Comparison of ENCODE assay signal across 37 mouse cellular contexts in genomic region chr3:96849168-96849727, GRCm38 (mm10). TPM values are rescaled to one million over a fixed set of nuclear protein-coding genes. Genes with fewer than 3 reads are reported as not detected.
DNase-seq lines count a peak whose midpoint lies in the region; ATAC-seq and TF ChIP-seq lines count a peak whose summit lies in the region.
"Had no signal": no experiment of that assay in that cellular context is flagged by ENCODE, and none has a peak within 500 bp of the region (broad histone marks: within the 10 kb centered on the region; RNA-seq: fewer than 3 reads in every experiment).

No protein-coding gene starts in this region.

- H3K4me3 ChIP-seq in kidney, adult 2 months (ENCODE audit: insufficient read depth, low read depth, low read length) = no peak overlapping the region
- no peak overlapping the region for H3K4me3 ChIP-seq in lung, postnatal 0 days (ENCODE audit: low read depth, low read length)
- H3K4me3 ChIP-seq in intestine, embryonic 16.5 days (ENCODE audit: low read length) = no peak overlapping the region
- H3K4me3 ChIP-seq: embryonic facial prominence, embryonic 15.5 days; forebrain, embryonic 15.5 days; hindbrain, embryonic 10.5 days; hindbrain, embryonic 15.5 days; layer of hippocampus, adult 2 months; left cerebral cortex, adult 2 months; limb, embryonic 12.5 days; stomach, embryonic 15.5 days had no signal

- 52% methylated on average over 2 of the region's 2 CpGs for WGBS in kidney, adult 2 months
- WGBS in lung, postnatal 0 days = 68% methylated on average over 2 of the region's 2 CpGs
- WGBS in intestine, embryonic 16.5 days = 76% methylated on average over 2 of the region's 2 CpGs

- peak; percentile 71 for ATAC-seq in lung, postnatal 0 days
- peak; percentile 49 for ATAC-seq in intestine, embryonic 16.5 days
- no peak for ATAC-seq in erythroid progenitor cell, adult 5-6 weeks (replicated peaks; ENCODE audit: low FRiP score, poor library complexity, severe bottlenecking)
- ATAC-seq: CD4-positive, CD25-positive, alpha-beta regulatory T cell, adult 4 months; forebrain, embryonic 15.5 days had no signal

- no peak for TF ChIP-seq EP300 in lung, postnatal 0 days (IDR thresholded peaks at IDR 0.05)

- H3K4me1 ChIP-seq in kidney, adult 2 months (ENCODE audit: control insufficient read depth, insufficient read depth, low read length) = peaks cover 8% of the 10 kb centered on the region; the same call in 1 of the 2 replicates
- H3K4me1 ChIP-seq in lung, postnatal 0 days (ENCODE audit: insufficient read depth, low read depth, low read length) = no peaks in the 10 kb centered on the region
- H3K4me1 ChIP-seq in intestine, embryonic 16.5 days (ENCODE audit: control insufficient read depth, insufficient read depth, low read length) = peaks cover 6% of the 10 kb centered on the region
- H3K4me1 ChIP-seq: embryonic facial prominence, embryonic 15.5 days; forebrain, embryonic 15.5 days; hindbrain, embryonic 15.5 days; stomach, embryonic 15.5 days had no signal

- no peak for TF ChIP-seq CTCF in kidney, adult 2 months (conservative IDR thresholded peaks at IDR 0.05; ENCODE audit: insufficient read depth, insufficient read length, low read depth, low read length)
- TF ChIP-seq CTCF in lung, postnatal 0 days (IDR thresholded peaks at IDR 0.05) = no peak

- no peak overlapping the region for H3K27ac ChIP-seq in kidney, adult 2 months (ENCODE audit: insufficient read depth, low read depth, low read length)
- H3K27ac ChIP-seq in lung, postnatal 0 days (ENCODE audit: low read length) = no peak overlapping the region
- no peak overlapping the region for H3K27ac ChIP-seq in intestine, embryonic 16.5 days (ENCODE audit: low read length)
- H3K27ac ChIP-seq: embryonic facial prominence, embryonic 15.5 days; forebrain, embryonic 15.5 days; hindbrain, embryonic 10.5 days; hindbrain, embryonic 15.5 days; layer of hippocampus, adult 2 months; left cerebral cortex, adult 2 months; limb, embryonic 12.5 days; liver, embryonic 14.5 days; macrophage; stomach, embryonic 15.5 days had no signal

- H3K4me2 ChIP-seq in lung, postnatal 0 days (replicated peaks; ENCODE audit: low read depth, low read length) = no peak overlapping the region
- H3K4me2 ChIP-seq in intestine, embryonic 16.5 days (ENCODE audit: low read depth, low read length) = no peak overlapping the region
- H3K4me2 ChIP-seq: embryonic facial prominence, embryonic 15.5 days; forebrain, embryonic 15.5 days; hindbrain, embryonic 15.5 days; limb, embryonic 12.5 days; stomach, embryonic 15.5 days had no signal

- DNase-seq in kidney, adult 18-20 months = peak; percentile 5
- no peak for DNase-seq in kidney, adult 2 months
- DNase-seq in lung, postnatal 0 days (ENCODE audit: low spot score) = peak; percentile 44
- no peak for DNase-seq in lung, adult 18-20 months
- DNase-seq in brain, adult 2 months (ENCODE audit: low read depth, low spot score) = peak; percentile 36
- DNase-seq: adrenal gland, adult 2 months; adrenal gland, postnatal 36 days; cerebellum, adult 2 months; cerebellum, postnatal 14 days; heart, postnatal 14 days; lung, postnatal 10 days; midbrain, embryonic 14.5 days; right cerebral cortex, postnatal 25 days; thymus, adult 18-20 months; thymus, postnatal 25 days had no signal

- TF ChIP-seq POLR2A in kidney, adult 2 months (IDR thresholded peaks at IDR 0.05; ENCODE audit: low read depth, low read length) = no peak

- no peaks in the 10 kb centered on the region for H3K9me3 ChIP-seq in lung, postnatal 0 days (ENCODE audit: low read length)
- no peaks in the 10 kb centered on the region for H3K9me3 ChIP-seq in intestine, embryonic 16.5 days (ENCODE audit: control insufficient read depth, low read length)
- H3K9me3 ChIP-seq: embryonic facial prominence, embryonic 15.5 days; forebrain, embryonic 15.5 days; hindbrain, embryonic 10.5 days; hindbrain, embryonic 15.5 days; limb, embryonic 12.5 days; stomach, embryonic 15.5 days had no signal

- H3K36me3 ChIP-seq in kidney, adult 2 months (ENCODE audit: control insufficient read depth, insufficient read depth, low read length) = peaks cover 5% of the 10 kb centered on the region
- H3K36me3 ChIP-seq in lung, postnatal 0 days (ENCODE audit: insufficient read depth, low read length) = no peaks in the 10 kb centered on the region
- H3K36me3 ChIP-seq in intestine, embryonic 16.5 days (ENCODE audit: control insufficient read depth, insufficient read depth, low read length) = no peaks in the 10 kb centered on the region
- H3K36me3 ChIP-seq: embryonic facial prominence, embryonic 15.5 days; forebrain, embryonic 15.5 days; hindbrain, embryonic 10.5 days; hindbrain, embryonic 15.5 days; limb, embryonic 12.5 days; stomach, embryonic 15.5 days had no signal

- no peaks in the 10 kb centered on the region for H3K27me3 ChIP-seq in kidney, adult 2 months (replicated peaks; ENCODE audit: control insufficient read depth, insufficient read depth, low read length)
- no peaks in the 10 kb centered on the region for H3K27me3 ChIP-seq in lung, postnatal 0 days (replicated peaks; ENCODE audit: insufficient read depth, low read length)
- no peaks in the 10 kb centered on the region for H3K27me3 ChIP-seq in intestine, embryonic 16.5 days (replicated peaks; ENCODE audit: control insufficient read depth, insufficient read depth, low read length)
- H3K27me3 ChIP-seq: embryonic facial prominence, embryonic 15.5 days; forebrain, embryonic 15.5 days; hindbrain, embryonic 15.5 days; limb, embryonic 12.5 days; stomach, embryonic 15.5 days had no signal

- H3K9ac ChIP-seq in lung, postnatal 0 days (replicated peaks; ENCODE audit: low read depth) = no peak overlapping the region
- H3K9ac ChIP-seq in intestine, embryonic 16.5 days (ENCODE audit: low read depth, low read length) = no peak overlapping the region
- H3K9ac ChIP-seq: embryonic facial prominence, embryonic 15.5 days; forebrain, embryonic 15.5 days; hindbrain, embryonic 15.5 days; limb, embryonic 12.5 days; liver, embryonic 14.5 days; stomach, embryonic 15.5 days had no signal

RNA-seq across cellular contexts. Expression of gene Cd160, which starts 20.1 kb away (rescaled TPM):
- polyA plus RNA-seq in kidney, adult 2 months (2012; rRNA removed) = 0.08 and 0.33 TPM in 2 replicates
- 0.39 and 0.42 TPM in 2 replicates for polyA plus RNA-seq in lung, postnatal 0 days (2015; fragmentation: Nextera tagmentation; extraction: Ambion mirVana)
- polyA plus RNA-seq in intestine, embryonic 16.5 days (2015; fragmentation: Nextera tagmentation; extraction: Ambion mirVana) = 1.4 and 1.6 TPM in 2 replicates
- total RNA-seq in erythroid progenitor cell, adult 5-6 weeks (2015; ENCODE audit: low replicate concordance) = 1.8 TPM in 1 of 2 replicates, not detected in the other
- total RNA-seq in erythroid progenitor cell, adult 5-6 weeks (2017; ENCODE audit: low replicate concordance) = 0.26 TPM in 1 of 2 replicates, not detected in the other
- total RNA-seq: adrenal gland, adult 2 months; gastrocnemius, adult 8-10 months; gastrocnemius, postnatal 4 days; heart, adult 8-10 months; heart, postnatal 14 days; layer of hippocampus, adult 2 months; layer of hippocampus, postnatal 14 days; left cerebral cortex, adult 2 months; left cerebral cortex, postnatal 25 days had no signal
- polyA plus RNA-seq: cerebellum, adult 2 months; cortical plate, adult 2 months; heart, embryonic 14.5 days had no signal

RNA-seq across cellular contexts. Expression of gene Pdzk1, which starts 20.2 kb away (rescaled TPM):
- polyA plus RNA-seq in kidney, adult 2 months (2012; rRNA removed) = 343 and 414 TPM in 2 replicates
- 0.06 and 0.17 TPM in 2 replicates for polyA plus RNA-seq in lung, postnatal 0 days (2015; fragmentation: Nextera tagmentation; extraction: Ambion mirVana)
- 45.2 and 67.0 TPM in 2 replicates for polyA plus RNA-seq in intestine, embryonic 16.5 days (2015; fragmentation: Nextera tagmentation; extraction: Ambion mirVana)
- 1.8 and 4.6 TPM in 2 replicates for total RNA-seq in erythroid progenitor cell, adult 5-6 weeks (2015; ENCODE audit: low replicate concordance)
- total RNA-seq in erythroid progenitor cell, adult 5-6 weeks (2017; ENCODE audit: low replicate concordance) = 2.4 and 6.9 TPM in 2 replicates
- total RNA-seq: adrenal gland, postnatal 36 days; gastrocnemius, adult 8-10 months; heart, adult 8-10 months; megakaryocyte-erythroid progenitor cell, adult 5-6 weeks had no signal
- polyA plus RNA-seq: adrenal gland, adult 2 months; embryonic facial prominence, embryonic 15.5 days; heart, embryonic 14.5 days; limb, embryonic 12.5 days; macrophage had no signal

RNA-seq across cellular contexts. Expression of gene Gja5, which starts 55.2 kb away (rescaled TPM):
- 8.2 and 8.7 TPM in 2 replicates for polyA plus RNA-seq in kidney, adult 2 months (2012; rRNA removed)
- polyA plus RNA-seq in lung, postnatal 0 days (2015; fragmentation: Nextera tagmentation; extraction: Ambion mirVana) = 48.3 and 57.0 TPM in 2 replicates
- 12.5 and 13.6 TPM in 2 replicates for polyA plus RNA-seq in intestine, embryonic 16.5 days (2015; fragmentation: Nextera tagmentation; extraction: Ambion mirVana)
- not detected in 2 replicates for total RNA-seq in erythroid progenitor cell, adult 5-6 weeks (2015; ENCODE audit: low replicate concordance)
- total RNA-seq in erythroid progenitor cell, adult 5-6 weeks (2017; ENCODE audit: low replicate concordance) = 0.39 TPM in 1 of 2 replicates, not detected in the other
- total RNA-seq: megakaryocyte-erythroid progenitor cell, adult 5-6 weeks; neutrophil, adult 5-6 weeks had no signal
- polyA plus RNA-seq: CD4-positive, CD25-positive, alpha-beta regulatory T cell, adult 4 months; macrophage had no signal

RNA-seq across cellular contexts. Expression of gene Gpr89, which starts 55.9 kb away (rescaled TPM):
- polyA plus RNA-seq in kidney, adult 2 months (2012; rRNA removed) = 28.9 and 33.6 TPM in 2 replicates
- polyA plus RNA-seq in lung, postnatal 0 days (2015; fragmentation: Nextera tagmentation; extraction: Ambion mirVana) = 20.9 and 26.4 TPM in 2 replicates
- 93.4 and 103 TPM in 2 replicates for polyA plus RNA-seq in intestine, embryonic 16.5 days (2015; fragmentation: Nextera tagmentation; extraction: Ambion mirVana)
- 2.9 TPM in 1 of 2 replicates, not detected in the other for total RNA-seq in erythroid progenitor cell, adult 5-6 weeks (2015; ENCODE audit: low replicate concordance)
- total RNA-seq in erythroid progenitor cell, adult 5-6 weeks (2017; ENCODE audit: low replicate concordance) = 1.6 and 3.5 TPM in 2 replicates

Comparison
In these comparisons a context has a peak if more than half of its experiments do, and no peak if none do; other contexts are left out.
1. DNase-seq: peak in kidney, adult 18-20 months (single experiment), lung, postnatal 0 days (single experiment) and brain, adult 2 months (single experiment); none in kidney, adult 2 months (single experiment) and lung, adult 18-20 months (0 of 2).
2. RNA of gene Pdzk1, which starts 20.2 kb away (polyA plus RNA-seq): 343 to 414 TPM in kidney, adult 2 months and 45.2 to 67.0 TPM in intestine, embryonic 16.5 days; 0.06 to 0.17 TPM in lung, postnatal 0 days; every median in the first group is over 10 times any median in the second.